Mouse (Mus musculus) testis, adult 2 months (tissue): ENCODE measurements around the gene Gabra6. TPM values are rescaled to one million over a fixed set of nuclear protein-coding genes. Genes with fewer than 3 reads are reported as not detected.

ENCODE experiments used
- H3K27ac ChIP-seq: fragments of 200-500 bp; 2 replicates; pipeline ENCODE4 v1.5.1; 2012; ENCODE audit warnings: low read depth, low read length; ENCODE audit not compliant: control insufficient read depth, insufficient read depth
- H3K27me3 ChIP-seq: fragments of 200-500 bp; 2 replicates; pipeline ENCODE4 v1.6.1; 2012; ENCODE audit warnings: mild to moderate bottlenecking, low read length, moderate library complexity; ENCODE audit not compliant: control insufficient read depth, insufficient read depth
- H3K36me3 ChIP-seq: fragments of 200-500 bp; 2 replicates; pipeline ENCODE4 v1.6.1; 2012; ENCODE audit warnings: mild to moderate bottlenecking, low read length; ENCODE audit not compliant: control insufficient read depth, insufficient read depth
- H3K4me1 ChIP-seq: fragments of 200-500 bp; 2 replicates; pipeline ENCODE4 v1.6.1; 2012; ENCODE audit warnings: low read length; ENCODE audit not compliant: control insufficient read depth, insufficient read depth
- H3K4me3 ChIP-seq: fragments of 200-500 bp; 2 replicates; pipeline ENCODE4 v1.5.1; 2012; ENCODE audit warnings: low read depth, mild to moderate bottlenecking, low read length, moderate library complexity, mixed read lengths; ENCODE audit not compliant: control insufficient read depth
- CTCF ChIP-seq: fragments of 200-500 bp; IDR thresholded peaks from 2 replicates; pipeline ENCODE4 v1.5.1; 2012; ENCODE audit warnings: low read depth, mild to moderate bottlenecking, inconsistent platforms, low read length, moderate library complexity; ENCODE audit not compliant: control insufficient read depth, insufficient read depth, insufficient replicate concordance
- POLR2A ChIP-seq: fragments of 200-500 bp; IDR thresholded peaks from 2 replicates; pipeline ENCODE4 v1.6.1; 2012; ENCODE audit warnings: low read depth, mild to moderate bottlenecking, inconsistent platforms, low read length, moderate library complexity; ENCODE audit not compliant: control insufficient read depth
- polyA plus RNA-seq: library from polyadenylated mRNA; depleted of rRNA; stranded (reverse); fragments of >200 nt; gene quantifications from 2 replicates; pipeline ENCODE4 v1.2.3, GENCODE M21; 2012; rRNA removed

Gene Gabra6
- not detected in 2 replicates for polyA plus RNA-seq

GRCm38 (mm10) chr11:42320882-42321281 lies at the start of gene Gabra6:
Gabra6 (minus strand) TSS chr11:42321072.
- no peaks in the 10 kb centered on the region for H3K4me1 ChIP-seq
- H3K27ac ChIP-seq = no peak within 1 kb of the TSS
- H3K27me3 ChIP-seq = no peaks in the 10 kb centered on the region
- no peaks in the 10 kb centered on the region for H3K36me3 ChIP-seq
- no peak for TF ChIP-seq CTCF
- no peak for TF ChIP-seq POLR2A
- H3K4me3 ChIP-seq = no peak within 1 kb of the TSS

GRCm38 (mm10) chr11:42365544-42365943 lies 44.7 kb upstream of the Gabra6 start:
- no peaks in the 10 kb centered on the region for H3K36me3 ChIP-seq
- no peaks in the 10 kb centered on the region for H3K27me3 ChIP-seq
- H3K4me1 ChIP-seq = no peaks in the 10 kb centered on the region
- H3K4me3 ChIP-seq = no peak overlapping the region
- no peak overlapping the region for H3K27ac ChIP-seq
- TF ChIP-seq CTCF (no peak), POLR2A (no peak)

GRCm38 (mm10) chr11:42332121-42332520 lies 11.2 kb upstream of the Gabra6 start:
- no peak overlapping the region for H3K27ac ChIP-seq
- H3K27me3 ChIP-seq = no peaks in the 10 kb centered on the region
- H3K36me3 ChIP-seq = no peaks in the 10 kb centered on the region
- H3K4me3 ChIP-seq = no peak overlapping the region
- TF ChIP-seq CTCF = no peak
- no peak for TF ChIP-seq POLR2A
- no peaks in the 10 kb centered on the region for H3K4me1 ChIP-seq

- H3K4me3 ChIP-seq = no peak overlapping the region
- no peaks in the 10 kb centered on the region for H3K36me3 ChIP-seq
- H3K27ac ChIP-seq = no peak overlapping the region
- no peaks in the 10 kb centered on the region for H3K27me3 ChIP-seq
- H3K4me1 ChIP-seq = no peaks in the 10 kb centered on the region
- TF ChIP-seq POLR2A = no peak
- no peak for TF ChIP-seq CTCF
Observed at GRCm38 (mm10) chr11:42326262-42326661, 5.4 kb upstream of the Gabra6 start.

GRCm38 (mm10) chr11:42321560-42321959 lies 688 bp upstream of the Gabra6 start:
- no peak for TF ChIP-seq POLR2A
- no peak for TF ChIP-seq CTCF
- no peaks in the 10 kb centered on the region for H3K27me3 ChIP-seq
- H3K27ac ChIP-seq = no peak overlapping the region
- H3K36me3 ChIP-seq = no peaks in the 10 kb centered on the region
- no peaks in the 10 kb centered on the region for H3K4me1 ChIP-seq
- no peak overlapping the region for H3K4me3 ChIP-seq

GRCm38 (mm10) chr11:42319521-42319920 lies 1.4 kb downstream of the Gabra6 start:
- no peak overlapping the region for H3K27ac ChIP-seq
- H3K4me1 ChIP-seq = no peaks in the 10 kb centered on the region
- H3K4me3 ChIP-seq = no peak overlapping the region
- H3K36me3 ChIP-seq = no peaks in the 10 kb centered on the region
- no peaks in the 10 kb centered on the region for H3K27me3 ChIP-seq
- no peak for TF ChIP-seq POLR2A
- TF ChIP-seq CTCF = no peak

GRCm38 (mm10) chr11:42319101-42319500 lies 1.8 kb downstream of the Gabra6 start:
- H3K36me3 ChIP-seq = no peaks in the 10 kb centered on the region
- no peaks in the 10 kb centered on the region for H3K4me1 ChIP-seq
- TF ChIP-seq CTCF (no peak), POLR2A (no peak)
- H3K27me3 ChIP-seq = no peaks in the 10 kb centered on the region
- no peak overlapping the region for H3K4me3 ChIP-seq
- H3K27ac ChIP-seq = no peak overlapping the region

- no peak for TF ChIP-seq POLR2A
- no peak for TF ChIP-seq CTCF
- H3K4me3 ChIP-seq = no peak overlapping the region
- H3K27me3 ChIP-seq = no peaks in the 10 kb centered on the region
- H3K4me1 ChIP-seq = no peaks in the 10 kb centered on the region
- H3K27ac ChIP-seq = no peak overlapping the region
- no peaks in the 10 kb centered on the region for H3K36me3 ChIP-seq
Observed at GRCm38 (mm10) chr11:42317985-42318384, 2.9 kb downstream of the Gabra6 start.
